Mouse (Mus musculus) liver, adult 2 months (tissue): ENCODE results near the gene Smg8.

ENCODE experiments used
- CTCF ChIP-seq: fragments of 200-500 bp; IDR thresholded peaks from 2 replicates; pipeline ENCODE4 v1.5.1; 2011; ENCODE audit warnings: low read depth, low read length, control low read depth
- POLR2A ChIP-seq: fragments of 200-500 bp; IDR thresholded peaks from 2 replicates; pipeline ENCODE4 v1.6.1; 2011; ENCODE audit warnings: low read length, control low read depth; ENCODE audit not compliant: insufficient read depth; ENCODE audit errors: extremely low read depth

DNA sequence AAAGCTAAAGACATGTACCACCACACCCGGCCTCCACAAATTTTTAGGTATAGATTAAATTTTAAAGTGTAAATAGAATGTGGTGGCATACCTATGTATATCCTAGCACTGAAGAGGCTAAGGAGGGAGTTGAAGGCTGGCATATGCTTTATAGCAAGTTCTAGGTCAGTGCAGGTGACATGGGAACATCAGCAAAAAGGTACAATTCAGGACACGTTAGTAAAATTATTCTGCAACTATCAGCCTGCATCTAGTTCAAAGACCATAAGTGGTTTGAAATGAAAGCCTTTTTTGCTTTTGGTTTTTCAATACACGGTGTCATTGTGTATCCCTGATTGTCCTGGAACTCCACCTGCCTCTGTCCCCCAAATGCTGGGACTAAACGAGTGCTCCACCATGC lies 39.0 kb upstream of the Smg8 start:
- TF ChIP-seq CTCF (no peak), POLR2A (no peak)
